Mouse (Mus musculus) large intestine, adult 2 months (tissue): ENCODE data around the gene 4933405O20Rik. TPM values are rescaled to one million over a fixed set of nuclear protein-coding genes. Genes with fewer than 3 reads are reported as not detected.

Experiments
- DNase-seq: peaks from one replicate; pipeline ENCODE4 v3.0.0-alpha.2; 2012; ENCODE audit warnings: low read depth, low spot score
- WGBS: fragments of 180-500 bp; shearing (Covaris S2); methylation state at CpG from one replicate; pipeline ENCODE4 v1.1.7; 2018; 5-methylcytosine and 5-hydroxymethylcytosine counted together
- polyA plus RNA-seq: library from polyadenylated mRNA; depleted of rRNA; stranded (reverse); fragments of >200 nt; gene quantifications from 2 replicates; pipeline ENCODE4 v1.2.3, GENCODE M21; 2012; rRNA removed

4933405O20Rik gene
- not detected in 2 replicates for polyA plus RNA-seq

- no peak for DNase-seq
- 55% methylated on average over 3 of the region's 3 CpGs for WGBS
Measured at GRCm38 (mm10) chr7:50598890-50599289, at the start of gene 4933405O20Rik. 4933405O20Rik (plus strand) TSS chr7:50599190.

GRCm38 (mm10) chr7:50549572-50549971, 49.4 kb upstream of the 4933405O20Rik start:
- no peak for DNase-seq
- 71% methylated on average over 3 of the region's 3 CpGs for WGBS

GRCm38 (mm10) chr7:50551426-50551825, 47.6 kb upstream of the 4933405O20Rik start:
- DNase-seq, result no peak
- 71% methylated on average over 4 of the region's 4 CpGs for WGBS

- no peak for DNase-seq
- 78% methylated on average over 3 of the region's 3 CpGs for WGBS
Measured at GRCm38 (mm10) chr7:50562708-50563107, 36.3 kb upstream of the 4933405O20Rik start.

GRCm38 (mm10) chr7:50573841-50574240, 25.1 kb upstream of the 4933405O20Rik start:
- WGBS, result 64% methylated on average over 7 of the region's 7 CpGs
- DNase-seq, result no peak

- no peak for DNase-seq
- 68% methylated on average over 8 of the region's 8 CpGs for WGBS
Measured at GRCm38 (mm10) chr7:50588642-50589424, 10.2 kb upstream of the 4933405O20Rik start.

- 63% methylated on average over 2 of the region's 2 CpGs for WGBS
- DNase-seq, result no peak
Measured at GRCm38 (mm10) chr7:50614101-50614500, 15.1 kb downstream of the 4933405O20Rik start.

GRCm38 (mm10) chr7:50629186-50629585, 30.2 kb downstream of the 4933405O20Rik start:
- WGBS, result 63% methylated on average over 3 of the region's 3 CpGs

GRCm38 (mm10) chr7:50633147-50633546, 34.2 kb downstream of the 4933405O20Rik start:
- no peak for DNase-seq
- 77% methylated on average over 2 of the region's 2 CpGs for WGBS

More at GRCm38 (mm10) chr7:50629186-50629585, 30.2 kb downstream of the 4933405O20Rik start:
- DNase-seq, result no peak
